Mouse (Mus musculus): ENCODE measurements around the gene Eif2b5. TPM values are rescaled to one million over a fixed set of nuclear protein-coding genes. Genes with fewer than 3 reads are reported as not detected.

The Eif2b5 gene
- polyA plus RNA-seq, 1 experiment from 2014 or later = 25.3 TPM

DNA sequence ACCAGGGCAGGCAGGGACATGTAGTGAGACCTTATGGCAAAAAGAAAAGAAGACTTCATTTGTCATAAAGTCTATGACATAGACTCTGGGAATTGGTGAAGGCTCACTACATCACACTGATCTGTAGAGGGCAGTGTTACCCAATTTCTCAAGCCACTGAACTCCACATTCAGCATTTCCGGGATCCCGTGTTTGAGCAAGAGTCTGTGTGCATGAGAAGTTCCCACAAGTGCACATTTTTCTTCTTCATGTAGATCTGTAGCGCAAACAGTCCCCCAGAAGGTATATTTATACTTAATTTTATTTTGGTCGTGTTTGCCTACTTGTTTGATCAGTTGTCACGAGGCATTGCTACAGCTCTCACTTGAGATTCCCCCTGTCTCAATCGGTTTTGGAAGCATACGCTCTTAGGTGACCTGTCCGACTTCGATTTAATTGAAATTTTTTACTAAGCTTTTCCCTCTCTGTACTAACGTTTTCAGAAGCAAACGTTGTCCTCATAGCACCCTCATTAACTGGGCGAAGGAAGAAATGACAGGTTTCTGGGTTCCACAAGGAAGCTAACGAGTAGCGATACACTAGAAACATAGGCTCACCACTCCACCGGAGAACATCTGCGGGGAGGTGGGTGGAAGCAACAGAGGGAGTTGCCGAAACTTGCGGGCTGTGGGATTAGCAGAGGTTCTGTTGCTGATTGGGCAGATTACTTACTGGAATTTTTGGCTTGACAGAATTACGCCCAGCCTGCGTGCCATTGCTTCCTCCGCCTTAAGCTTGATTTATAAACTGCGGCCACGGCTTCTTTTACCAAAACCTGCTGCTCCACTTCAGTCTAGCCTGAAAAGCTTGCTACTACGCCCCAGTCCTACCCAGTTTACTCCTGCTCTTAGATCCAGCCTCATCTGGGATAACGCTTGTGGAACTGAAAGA, 1.7 kb upstream of the Eif2b5 start:
- H3K27me3 ChIP-seq (ENCODE audit: insufficient read depth, low read length) = no peaks in the 10 kb centered on the region
- TF ChIP-seq EP300 (IDR thresholded peaks at IDR 0.05; ENCODE audit: low read depth) (no peak), CTCF (IDR thresholded peaks at IDR 0.05; ENCODE audit: low read depth) (peak; percentile 91)
- 0 out of 2 replicates have a peak overlapping the region, but pooled peaks have one; percentile 4 for H3K27ac ChIP-seq (ENCODE audit: low read depth)
- peaks cover 15% of the 10 kb centered on the region for H3K4me1 ChIP-seq (ENCODE audit: insufficient read depth)
- H3K4me2 ChIP-seq (ENCODE audit: low read depth, low read length) = peak overlapping the region; percentile 74
- 19% methylated on average over 25 of the region's 25 CpGs for WGBS (ENCODE audit: insufficient replicate concordance)
- H3K9me3 ChIP-seq (ENCODE audit: low read length) = no peaks in the 10 kb centered on the region
- ATAC-seq = peak; percentile 54
- DNase-seq = peak; percentile 65
- H3K9ac ChIP-seq (replicated peaks) = peak overlapping the region; percentile 50
- H3K4me3 ChIP-seq (ENCODE audit: low read depth, low read length) = peak overlapping the region; percentile 48
- peaks cover 10% of the 10 kb centered on the region for H3K36me3 ChIP-seq (replicated peaks; ENCODE audit: insufficient read depth, low read length)

DNA sequence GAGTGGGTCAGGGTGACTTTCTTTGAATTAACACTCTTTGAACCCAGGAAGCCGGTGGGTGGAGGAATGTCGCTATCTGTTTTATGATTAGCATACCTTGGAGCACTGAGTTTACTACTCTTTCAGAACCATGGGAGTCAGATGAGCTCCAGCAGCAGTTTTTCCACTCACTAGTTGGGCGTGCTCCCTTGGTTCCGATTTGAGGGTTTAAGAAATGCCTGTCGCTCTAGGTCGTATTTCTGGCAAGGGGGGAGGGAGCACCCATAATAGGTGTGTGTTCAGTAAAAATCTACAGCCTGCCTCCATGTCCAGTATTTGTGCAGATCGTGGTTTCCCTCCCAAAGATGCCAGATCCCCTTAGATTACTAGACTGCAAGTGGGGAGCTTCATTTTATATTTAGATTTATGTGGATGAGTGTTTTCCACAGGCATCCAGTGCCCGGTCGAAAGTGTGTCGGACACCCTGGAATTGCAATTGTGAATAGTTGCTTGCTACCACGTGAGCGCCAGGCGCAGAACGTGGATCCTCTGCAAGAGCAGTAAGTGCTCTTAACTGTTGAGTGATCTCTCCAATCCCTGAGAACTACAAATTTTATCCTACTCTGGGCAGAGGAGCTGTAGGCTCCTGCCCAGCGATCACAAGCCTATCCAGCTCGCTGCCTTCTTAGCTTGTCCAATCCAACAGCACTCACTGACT, 489 bp upstream of the Eif2b5 start:
- peak overlapping the region; percentile 90; the same call in 1 of the 2 replicates for H3K9ac ChIP-seq (replicated peaks)
- ATAC-seq = no peak; the same call in 1 of the 2 replicates
- H3K27ac ChIP-seq (ENCODE audit: low read depth) = peak overlapping the region; percentile 13
- peaks cover 15% of the 10 kb centered on the region for H3K4me1 ChIP-seq (ENCODE audit: insufficient read depth)
- WGBS (ENCODE audit: insufficient replicate concordance) = 19% methylated on average over 16 of the region's 16 CpGs
- H3K27me3 ChIP-seq (ENCODE audit: insufficient read depth, low read length) = no peaks in the 10 kb centered on the region
- no peak for DNase-seq
- H3K4me2 ChIP-seq (ENCODE audit: low read depth, low read length) = peak overlapping the region; percentile 85
- H3K36me3 ChIP-seq (replicated peaks; ENCODE audit: insufficient read depth, low read length) = peaks cover 22% of the 10 kb centered on the region
- TF ChIP-seq EP300 (IDR thresholded peaks at IDR 0.05; ENCODE audit: low read depth) = no peak
- TF ChIP-seq CTCF (IDR thresholded peaks at IDR 0.05; ENCODE audit: low read depth) = no peak
- H3K4me3 ChIP-seq (ENCODE audit: low read depth, low read length) = peak overlapping the region; percentile 90
- no peaks in the 10 kb centered on the region for H3K9me3 ChIP-seq (ENCODE audit: low read length)

DNA sequence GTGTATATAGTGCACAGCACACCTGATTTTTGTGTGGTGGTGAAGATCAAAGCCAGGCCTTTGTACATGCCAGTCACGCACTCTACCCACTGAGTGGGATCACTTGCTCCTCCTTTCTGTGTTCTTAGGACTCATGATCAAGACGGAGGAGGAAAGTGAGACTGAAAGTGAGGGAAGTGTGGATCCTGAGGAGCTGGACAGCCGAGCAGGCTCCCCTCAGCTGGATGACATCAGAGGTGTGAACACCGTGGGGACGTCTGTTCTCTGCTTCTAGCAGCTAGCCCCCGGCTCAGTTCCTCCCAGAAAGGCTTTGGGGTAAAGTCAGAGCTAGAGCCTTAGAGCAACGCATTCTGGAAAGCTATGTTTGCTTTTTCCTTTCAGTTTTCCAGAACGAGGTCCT, 7.4 kb downstream of the Eif2b5 start:
- ATAC-seq (no peak), DNase-seq (no peak)
- no peak for TF ChIP-seq EP300 (IDR thresholded peaks at IDR 0.05; ENCODE audit: low read depth)
- TF ChIP-seq CTCF (IDR thresholded peaks at IDR 0.05; ENCODE audit: low read depth) = no peak

DNA sequence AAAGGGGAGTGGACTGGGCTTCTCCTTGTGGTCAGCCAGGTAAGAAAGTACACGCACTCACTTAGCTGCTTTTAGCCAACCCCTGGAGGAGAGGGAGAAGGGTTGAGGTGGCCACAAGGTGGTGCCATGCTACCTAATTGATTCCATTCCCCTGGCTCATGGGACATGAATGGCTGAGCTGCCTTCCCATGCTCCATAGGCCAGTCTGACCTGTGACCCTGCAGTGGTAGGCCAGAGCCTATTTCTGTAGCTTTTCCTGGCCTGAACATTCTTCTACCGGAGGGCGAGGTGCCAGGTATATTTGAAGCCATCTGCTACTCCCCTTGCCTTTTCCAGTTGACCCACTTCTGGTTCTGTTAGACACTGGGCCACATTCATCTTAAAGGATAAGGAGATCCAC, 10.7 kb downstream of the Eif2b5 start:
- Histone ChIP-seq H3K9me3 (ENCODE audit: low read length) (no peaks in the 10 kb centered on the region), H3K4me3 (ENCODE audit: low read depth, low read length) (no peak overlapping the region), H3K4me1 (ENCODE audit: insufficient read depth) (no peaks in the 10 kb centered on the region), H3K9ac (replicated peaks) (no peak overlapping the region), H3K27ac (ENCODE audit: low read depth) (no peak overlapping the region), H3K36me3 (replicated peaks; ENCODE audit: insufficient read depth, low read length) (peaks cover 62% of the 10 kb centered on the region), H3K27me3 (ENCODE audit: insufficient read depth, low read length) (no peaks in the 10 kb centered on the region), H3K4me2 (ENCODE audit: low read depth, low read length) (no peak overlapping the region)
- TF ChIP-seq CTCF (IDR thresholded peaks at IDR 0.05; ENCODE audit: low read depth) (peak; percentile 66), EP300 (IDR thresholded peaks at IDR 0.05; ENCODE audit: low read depth) (no peak)
- DNase-seq = peak; percentile 45
- peak; percentile 68 for ATAC-seq
- WGBS (ENCODE audit: insufficient replicate concordance) = 82% methylated on average over 3 of the region's 3 CpGs

More for the DNA sequence above, 7.4 kb downstream of the Eif2b5 start:
- Histone ChIP-seq H3K4me3 (ENCODE audit: low read depth, low read length) (no peak overlapping the region), H3K4me1 (ENCODE audit: insufficient read depth) (no peaks in the 10 kb centered on the region), H3K27me3 (ENCODE audit: insufficient read depth, low read length) (no peaks in the 10 kb centered on the region), H3K36me3 (replicated peaks; ENCODE audit: insufficient read depth, low read length) (peaks cover 89% of the 10 kb centered on the region), H3K9me3 (ENCODE audit: low read length) (no peaks in the 10 kb centered on the region), H3K27ac (ENCODE audit: low read depth) (no peak overlapping the region), H3K4me2 (ENCODE audit: low read depth, low read length) (no peak overlapping the region), H3K9ac (replicated peaks) (no peak overlapping the region)
- 82% methylated on average over 8 of the region's 8 CpGs for WGBS (ENCODE audit: insufficient replicate concordance)

DNA sequence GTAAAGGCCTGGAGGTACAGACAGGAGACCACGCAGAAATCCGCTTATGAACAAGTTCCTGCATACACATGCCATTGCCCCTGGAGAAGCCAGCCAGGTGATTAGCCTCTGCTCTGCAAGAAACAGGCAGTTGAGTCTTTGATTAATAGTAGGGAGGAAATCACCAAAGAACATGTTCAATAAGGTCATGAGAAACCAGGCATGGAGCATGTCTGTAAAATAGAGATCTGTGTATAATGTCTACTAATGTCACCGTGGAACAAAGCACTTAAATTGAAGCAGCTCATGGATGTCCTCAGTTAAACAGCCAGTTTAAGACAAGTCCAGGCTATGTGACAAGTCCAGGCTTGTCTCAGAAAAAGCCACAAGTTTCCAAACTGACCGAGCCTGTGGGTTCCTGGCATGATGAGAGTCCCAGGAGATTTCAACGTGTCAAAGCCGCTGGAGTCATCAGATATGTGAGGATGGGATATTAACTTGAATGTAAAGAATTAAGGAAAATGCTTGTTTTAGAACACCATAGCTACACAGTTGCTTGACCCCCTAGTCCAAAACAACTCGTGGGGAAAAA, 12.7 kb downstream of the Eif2b5 start:
- Histone ChIP-seq H3K4me2 (ENCODE audit: low read depth, low read length) (no peak overlapping the region), H3K9ac (replicated peaks) (no peak overlapping the region), H3K27me3 (ENCODE audit: insufficient read depth, low read length) (no peaks in the 10 kb centered on the region), H3K36me3 (replicated peaks; ENCODE audit: insufficient read depth, low read length) (peaks cover 47% of the 10 kb centered on the region), H3K9me3 (ENCODE audit: low read length) (no peaks in the 10 kb centered on the region), H3K27ac (ENCODE audit: low read depth) (no peak overlapping the region), H3K4me3 (ENCODE audit: low read depth, low read length) (no peak overlapping the region), H3K4me1 (ENCODE audit: insufficient read depth) (peaks cover 2% of the 10 kb centered on the region; the same call in 1 of the 2 replicates)
- no peak for TF ChIP-seq CTCF (IDR thresholded peaks at IDR 0.05; ENCODE audit: low read depth)
- no peak for TF ChIP-seq EP300 (IDR thresholded peaks at IDR 0.05; ENCODE audit: low read depth)
- DNase-seq (no peak), ATAC-seq (no peak)
- WGBS (ENCODE audit: insufficient replicate concordance) = 84% methylated on average over 7 of the region's 7 CpGs

DNA sequence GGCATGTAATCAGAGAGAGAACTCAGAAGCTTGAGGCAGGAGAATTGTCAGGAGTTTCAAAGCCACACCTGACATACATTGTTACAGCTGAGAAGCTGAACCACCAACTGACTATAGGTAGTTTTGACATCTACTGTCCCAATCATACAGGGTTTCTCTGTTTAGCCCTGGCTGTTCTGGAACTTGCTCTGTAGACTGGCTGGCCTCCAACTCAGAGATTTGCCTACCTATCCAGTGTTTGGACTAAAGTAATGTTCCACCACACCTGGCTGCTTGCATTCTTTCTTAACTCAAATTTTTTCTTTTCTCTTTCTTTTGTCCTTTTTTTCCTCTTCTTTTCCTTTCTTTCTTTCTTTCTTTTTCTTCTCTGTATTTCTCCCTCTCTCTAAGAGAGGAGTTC, 17.4 kb downstream of the Eif2b5 start:
- TF ChIP-seq CTCF (IDR thresholded peaks at IDR 0.05; ENCODE audit: low read depth) (no peak), EP300 (IDR thresholded peaks at IDR 0.05; ENCODE audit: low read depth) (no peak)
- H3K36me3 ChIP-seq (replicated peaks; ENCODE audit: insufficient read depth, low read length) = peaks cover 6% of the 10 kb centered on the region; the same call in 1 of the 2 replicates
- H3K9ac ChIP-seq (replicated peaks) = peak overlapping the region; percentile 95
- H3K4me1 ChIP-seq (ENCODE audit: insufficient read depth) = peaks cover 16% of the 10 kb centered on the region
- H3K4me2 ChIP-seq (ENCODE audit: low read depth, low read length) = peak overlapping the region; percentile 81
- peak overlapping the region; percentile 88 for H3K27ac ChIP-seq (ENCODE audit: low read depth)
- H3K9me3 ChIP-seq (ENCODE audit: low read length) = no peaks in the 10 kb centered on the region
- ATAC-seq (no peak), DNase-seq (no peak)
- peak overlapping the region; percentile 91 for H3K4me3 ChIP-seq (ENCODE audit: low read depth, low read length)
- H3K27me3 ChIP-seq (ENCODE audit: insufficient read depth, low read length) = no peaks in the 10 kb centered on the region
